Mouse (Mus musculus) liver, adult 2 months (tissue): Measurements from ENCODE around the gene Nt5m. TPM values are rescaled to one million over a fixed set of nuclear protein-coding genes. Genes with fewer than 3 reads are reported as not detected.

Experiments
- DNase-seq: peaks from one replicate; pipeline ENCODE4 v3.0.0-alpha.2; 2011; ENCODE audit warnings: low read depth, low spot score; ENCODE audit errors: extremely low read depth
- H3K27ac ChIP-seq: fragments of 200-500 bp; replicated peaks from 2 replicates; pipeline ENCODE4 v1.5.1; 2012; ENCODE audit warnings: low read depth, mild to moderate bottlenecking, control low read depth, inconsistent platforms, low read length; ENCODE audit not compliant: insufficient read depth
- H3K27me3 ChIP-seq: fragments of 200-500 bp; 2 replicates; pipeline ENCODE4 v1.6.1; 2012; ENCODE audit warnings: mild to moderate bottlenecking, moderate library complexity, low read length, inconsistent platforms; ENCODE audit not compliant: control insufficient read depth, insufficient read depth
- H3K36me3 ChIP-seq: fragments of 200-500 bp; 2 replicates; pipeline ENCODE4 v1.6.1; 2012; ENCODE audit warnings: low read length, inconsistent platforms; ENCODE audit not compliant: control insufficient read depth, insufficient read depth
- H3K4me1 ChIP-seq: fragments of 200-500 bp; 2 replicates; pipeline ENCODE4 v1.6.1; 2011; ENCODE audit warnings: low read length; ENCODE audit not compliant: control insufficient read depth, insufficient read depth
- H3K4me3 ChIP-seq: fragments of 200-500 bp; 2 replicates; pipeline ENCODE4 v1.5.1; 2011; ENCODE audit warnings: low read depth, mild to moderate bottlenecking, control low read depth, low read length, moderate library complexity; ENCODE audit not compliant: insufficient read depth
- H3K79me2 ChIP-seq: fragments of 200-500 bp; 2 replicates; pipeline ENCODE4 v1.6.1; 2012; ENCODE audit warnings: inconsistent platforms, mild to moderate bottlenecking, low read length, moderate library complexity; ENCODE audit not compliant: control insufficient read depth, insufficient read depth
- H3K9ac ChIP-seq: fragments of 200-500 bp; 2 replicates; pipeline ENCODE4 v1.6.1; 2012; ENCODE audit warnings: low read depth, mild to moderate bottlenecking, control low read depth, inconsistent platforms, low read length
- CTCF ChIP-seq: fragments of 200-500 bp; IDR thresholded peaks from 2 replicates; pipeline ENCODE4 v1.5.1; 2011; ENCODE audit warnings: low read depth, low read length, control low read depth
- POLR2A ChIP-seq: fragments of 200-500 bp; IDR thresholded peaks from 2 replicates; pipeline ENCODE4 v1.6.1; 2011; ENCODE audit warnings: low read length, control low read depth; ENCODE audit not compliant: insufficient read depth; ENCODE audit errors: extremely low read depth
- WGBS: fragments of 180-500 bp; shearing (Covaris S2); methylation state at CpG from one replicate; pipeline ENCODE4 v1.1.7; 2018; 5-methylcytosine and 5-hydroxymethylcytosine counted together
- polyA plus RNA-seq: library from polyadenylated mRNA; depleted of rRNA; stranded (reverse); fragments of >200 nt; gene quantifications from 2 replicates; pipeline ENCODE4 v1.2.3, GENCODE M21; 2012
- total RNA-seq: library from RNA; depleted of rRNA; stranded (reverse); fragments of >200 nt; gene quantifications from 2 replicates; pipeline ENCODE4 v1.2.3, GENCODE M21; 2014

Nt5m gene
- total and polyA plus RNA-seq, 2 experiments, result 6.9 to 19.3 TPM

DNA sequence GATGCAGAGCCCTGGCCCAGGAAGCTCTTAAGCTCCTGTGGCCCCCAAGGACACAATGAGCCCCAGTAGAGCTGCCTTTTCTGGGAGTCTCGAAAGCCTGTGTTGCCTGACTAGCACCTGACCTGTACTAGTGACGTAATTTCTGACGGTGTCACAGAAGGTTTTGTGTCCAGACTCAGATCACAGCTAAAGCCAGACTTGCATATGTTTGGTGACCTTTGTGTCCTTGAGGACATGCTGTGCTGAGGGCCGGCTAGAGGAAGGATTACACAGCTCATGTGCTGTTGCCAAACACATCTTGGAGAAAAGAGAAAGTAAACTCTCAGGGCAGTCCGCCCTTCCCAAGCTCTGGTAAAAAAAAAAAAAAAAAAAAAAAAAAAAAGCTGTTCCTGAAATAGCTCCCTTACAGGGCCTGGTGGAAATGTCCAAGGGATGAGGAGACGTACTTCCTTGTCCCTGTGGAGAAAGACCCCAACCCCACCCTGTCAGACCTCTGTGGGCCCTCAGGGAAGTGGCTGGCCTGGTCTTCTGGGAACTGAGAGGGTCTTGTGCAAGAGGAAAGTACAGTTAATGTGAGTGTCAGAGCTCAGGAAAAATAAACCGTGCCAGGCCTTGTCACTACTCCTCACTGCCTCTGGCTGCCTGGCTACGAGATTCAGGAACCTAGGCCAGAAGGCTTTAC lies 62.9 kb downstream of the Nt5m start:
- H3K79me2 ChIP-seq, result no peaks in the 10 kb centered on the region
- DNase-seq, result peak; percentile 29
- H3K27ac ChIP-seq, result peak overlapping the region; percentile 78
- 0 out of 2 replicates have a peak, but pooled peaks cover 3% of the 10 kb centered on the region for H3K4me1 ChIP-seq
- H3K36me3 ChIP-seq, result no peaks in the 10 kb centered on the region
- H3K27me3 ChIP-seq, result no peaks in the 10 kb centered on the region
- H3K4me3 ChIP-seq, result no peak overlapping the region
- WGBS, result 51% methylated on average over 8 of the region's 8 CpGs
- TF ChIP-seq CTCF (no peak), POLR2A (no peak)
- H3K9ac ChIP-seq, result 0 out of 2 replicates have a peak overlapping the region, but pooled peaks have one; percentile 3

DNA sequence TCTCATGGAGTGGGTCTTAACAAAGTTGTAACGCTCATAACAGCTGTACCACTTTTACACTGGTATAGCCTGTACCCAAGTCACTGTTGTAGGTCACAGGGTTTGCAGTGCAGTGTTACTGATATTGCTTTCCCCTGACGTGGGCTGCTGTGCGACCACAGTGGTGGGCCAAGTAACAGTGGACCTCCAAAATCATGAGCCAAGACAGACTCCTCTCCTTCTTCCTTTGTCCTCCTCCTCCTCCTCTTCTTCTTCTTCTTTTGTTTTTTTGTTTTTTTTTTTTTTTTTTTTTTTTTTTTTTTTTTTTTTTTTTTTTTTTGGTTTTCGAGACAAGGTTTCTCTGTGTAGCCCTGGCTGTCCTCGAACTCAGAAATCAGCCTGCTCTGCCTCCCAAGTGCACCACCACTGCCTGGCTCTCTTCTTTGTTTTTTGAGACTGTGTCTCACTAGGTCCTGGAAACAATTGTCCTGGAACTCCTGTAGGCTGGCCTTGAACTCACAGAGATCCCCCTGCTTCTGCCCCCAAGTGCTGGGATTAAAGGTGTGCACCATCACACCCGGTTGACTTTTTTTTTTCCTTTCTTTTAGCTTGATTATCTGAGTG lies 67.4 kb downstream of the Nt5m start:
- Histone ChIP-seq H3K36me3 (no peaks in the 10 kb centered on the region), H3K4me1 (0 out of 2 replicates have a peak, but pooled peaks cover 3% of the 10 kb centered on the region), H3K9ac (no peak overlapping the region), H3K79me2 (no peaks in the 10 kb centered on the region), H3K27me3 (no peaks in the 10 kb centered on the region), H3K27ac (no peak overlapping the region), H3K4me3 (no peak overlapping the region)
- TF ChIP-seq CTCF, result no peak
- TF ChIP-seq POLR2A, result no peak
- DNase-seq, result no peak
- WGBS, result 89% methylated on average over 6 of the region's 6 CpGs

DNA sequence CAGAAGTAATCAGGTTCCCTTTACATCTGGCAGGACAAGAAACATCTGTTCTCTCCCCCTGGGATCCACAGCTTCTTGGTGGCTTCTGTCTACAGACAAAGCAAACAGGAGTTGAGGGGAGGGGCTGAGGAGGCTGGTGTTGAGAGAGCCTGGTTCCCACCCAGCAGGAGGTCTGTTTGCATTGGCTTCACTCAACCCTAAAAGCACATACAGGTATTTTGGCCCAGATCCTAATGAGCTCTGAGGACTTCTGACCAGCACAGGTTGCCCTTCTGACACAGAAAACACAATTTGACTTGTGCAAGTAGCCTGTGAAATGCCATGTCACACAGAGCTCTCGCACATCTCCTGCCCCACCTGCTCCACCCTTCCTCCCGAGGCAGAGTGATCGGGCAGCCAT lies 69.2 kb downstream of the Nt5m start:
- Histone ChIP-seq H3K9ac (no peak overlapping the region), H3K27ac (no peak overlapping the region), H3K4me3 (no peak overlapping the region), H3K36me3 (no peaks in the 10 kb centered on the region), H3K4me1 (no peaks in the 10 kb centered on the region), H3K79me2 (no peaks in the 10 kb centered on the region), H3K27me3 (no peaks in the 10 kb centered on the region)
- TF ChIP-seq POLR2A, result no peak
- DNase-seq, result no peak
- 24% methylated on average over 3 of the region's 3 CpGs for WGBS

DNA sequence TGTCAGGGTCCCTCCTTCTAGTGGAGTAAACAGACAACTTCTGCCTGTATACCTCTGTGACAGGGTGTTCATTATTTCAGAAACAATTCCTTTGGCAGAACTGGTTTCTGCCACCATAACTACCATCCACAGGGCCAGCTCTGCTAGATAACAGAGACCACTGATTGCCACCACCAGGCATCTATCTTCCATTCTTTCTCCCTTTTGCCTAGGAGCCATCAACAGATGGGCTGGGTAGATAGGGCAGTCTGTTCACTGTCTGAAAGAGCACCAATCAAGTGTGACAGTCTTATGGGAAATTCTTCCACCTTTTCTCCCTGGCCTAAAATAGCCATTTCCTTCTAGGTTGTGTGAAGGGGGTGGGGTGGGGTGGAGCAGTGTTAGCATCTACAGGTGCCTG lies 71.3 kb downstream of the Nt5m start:
- H3K4me3 ChIP-seq, result no peak overlapping the region
- no peak overlapping the region for H3K9ac ChIP-seq
- TF ChIP-seq CTCF (no peak), POLR2A (no peak)
- H3K27me3 ChIP-seq, result no peaks in the 10 kb centered on the region
- no peaks in the 10 kb centered on the region for H3K36me3 ChIP-seq
- H3K79me2 ChIP-seq, result no peaks in the 10 kb centered on the region
- no peak overlapping the region for H3K27ac ChIP-seq
- no peak for DNase-seq
- H3K4me1 ChIP-seq, result no peaks in the 10 kb centered on the region

DNA sequence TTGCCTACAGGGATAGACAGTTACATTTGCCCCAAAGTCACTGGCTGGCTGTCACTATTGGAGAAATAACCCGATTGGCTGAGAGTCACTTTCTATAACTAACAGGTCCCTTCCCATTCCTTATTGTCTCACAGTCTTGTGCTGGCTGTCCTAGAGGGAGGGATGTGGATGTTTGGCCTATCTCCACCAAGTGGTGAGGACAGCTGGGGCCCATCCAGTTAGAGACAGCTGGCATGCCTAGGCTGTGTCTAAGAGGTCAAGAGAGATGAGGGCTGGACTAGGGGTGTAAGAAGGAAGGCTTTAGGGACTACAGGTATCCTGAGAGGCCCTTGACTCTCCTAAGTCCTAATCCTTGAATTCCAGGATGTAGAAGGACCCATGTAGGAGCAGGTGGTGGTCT lies 72.3 kb downstream of the Nt5m start:
- no peak overlapping the region for H3K9ac ChIP-seq
- no peak for DNase-seq
- no peak overlapping the region for H3K27ac ChIP-seq
- TF ChIP-seq CTCF (no peak), POLR2A (no peak)
- no peaks in the 10 kb centered on the region for H3K27me3 ChIP-seq
- H3K79me2 ChIP-seq, result no peaks in the 10 kb centered on the region
- WGBS, result 84% methylated on average over 1 of the region's 1 CpGs
- H3K36me3 ChIP-seq, result no peaks in the 10 kb centered on the region
- H3K4me3 ChIP-seq, result no peak overlapping the region
- no peaks in the 10 kb centered on the region for H3K4me1 ChIP-seq

DNA sequence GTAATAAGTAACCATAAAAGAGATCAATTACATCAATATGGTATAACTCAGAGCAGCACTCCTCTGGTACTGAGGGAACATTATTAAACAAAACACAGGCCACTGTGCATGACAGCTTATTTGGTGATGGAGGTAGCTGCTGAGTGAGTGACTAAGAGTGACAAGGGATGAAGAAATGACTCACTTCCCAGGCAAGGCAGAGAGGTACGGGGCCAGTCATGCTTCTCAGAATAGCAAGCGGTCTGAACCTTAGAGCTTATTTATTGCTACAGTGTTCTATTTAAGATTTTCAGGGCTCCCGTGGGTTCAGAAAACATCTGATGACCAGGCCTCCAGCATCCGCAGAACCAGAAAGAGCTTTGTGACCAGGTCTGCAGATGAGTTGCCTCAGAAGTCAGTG lies 74.5 kb downstream of the Nt5m start:
- H3K4me3 ChIP-seq, result no peak overlapping the region
- DNase-seq, result no peak
- H3K79me2 ChIP-seq, result no peaks in the 10 kb centered on the region
- no peaks in the 10 kb centered on the region for H3K27me3 ChIP-seq
- H3K9ac ChIP-seq, result no peak overlapping the region
- no peak overlapping the region for H3K27ac ChIP-seq
- TF ChIP-seq POLR2A, result no peak
- no peak for TF ChIP-seq CTCF
- H3K36me3 ChIP-seq, result no peaks in the 10 kb centered on the region
- WGBS, result 85% methylated on average over 4 of the region's 4 CpGs
- 0 out of 2 replicates have a peak, but pooled peaks cover 3% of the 10 kb centered on the region for H3K4me1 ChIP-seq
